Mouse (Mus musculus) brain, embryonic 14.5 days (tissue): ENCODE data around the gene Lrch1.

Experiments used
- CTCF ChIP-seq: fragments of 200-500 bp; IDR thresholded peaks from 2 replicates; pipeline ENCODE4 v1.5.1; 2012; ENCODE audit warnings: inconsistent platforms, mild to moderate bottlenecking, moderate library complexity, borderline replicate concordance; ENCODE audit not compliant: insufficient read depth, insufficient read length; ENCODE audit errors: extremely low read depth
- POLR2A ChIP-seq: fragments of 200-500 bp; IDR thresholded peaks from 2 replicates; pipeline ENCODE4 v1.6.1; 2012; ENCODE audit warnings: mild to moderate bottlenecking, inconsistent platforms, borderline replicate concordance; ENCODE audit not compliant: poor library complexity, insufficient read depth, insufficient read length, severe bottlenecking; ENCODE audit errors: extremely low read depth

GRCm38 (mm10) chr14:74851866-74852265, 95.8 kb downstream of the Lrch1 start:
- no peak for TF ChIP-seq POLR2A
- no peak for TF ChIP-seq CTCF
